Comparison of ENCODE assay signal across 8 mouse cellular contexts in genomic region chr19:61175756-61176324, GRCm38 (mm10). TPM values are rescaled to one million over a fixed set of nuclear protein-coding genes. Genes with fewer than 3 reads are reported as not detected.
A peak's percentile ranks its signal among the peaks of the same experiment; 100 is the strongest.
DNase-seq lines count a peak whose midpoint lies in the region; ATAC-seq and TF ChIP-seq lines count a peak whose summit lies in the region.

Gene Gm7102, minus strand, starts transcription at chr19:61176309.

- WGBS in embryonic facial prominence, embryonic 13.5 days = 36% methylated on average over 39 of the region's 39 CpGs
- WGBS in midbrain, embryonic 14.5 days = 30% methylated on average over 39 of the region's 39 CpGs
- 23% methylated on average over 39 of the region's 39 CpGs for WGBS in lung, adult 2 months

- H3K27me3 ChIP-seq in embryonic facial prominence, embryonic 13.5 days = peaks cover 9% of the 10 kb centered on the region; the same call in 1 of the 2 replicates
- no peaks in the 10 kb centered on the region for H3K27me3 ChIP-seq in midbrain, embryonic 14.5 days (ENCODE audit: control insufficient read depth, insufficient read depth, low read length)

- TF ChIP-seq CTCF in lung, adult 2 months (IDR thresholded peaks at IDR 0.05; ENCODE audit: insufficient read depth, low read length) = no peak

- no peaks in the 10 kb centered on the region for H3K4me1 ChIP-seq in embryonic facial prominence, embryonic 13.5 days
- H3K4me1 ChIP-seq in midbrain, embryonic 14.5 days (ENCODE audit: control insufficient read depth, insufficient read depth, low read length) = no peaks in the 10 kb centered on the region
- no peaks in the 10 kb centered on the region for H3K4me1 ChIP-seq in lung, adult 2 months (ENCODE audit: control insufficient read depth, insufficient read depth, low read length)

- peak within 1 kb of the TSS; percentile 49; the same call in 1 of the 2 replicates for H3K9ac ChIP-seq in embryonic facial prominence, embryonic 13.5 days
- no peak within 1 kb of the TSS for H3K9ac ChIP-seq in midbrain, embryonic 14.5 days (replicated peaks; ENCODE audit: low read length)

- H3K27ac ChIP-seq in embryonic facial prominence, embryonic 13.5 days = no peak within 1 kb of the TSS
- no peak within 1 kb of the TSS for H3K27ac ChIP-seq in midbrain, embryonic 14.5 days (replicated peaks; ENCODE audit: low read depth, low read length)

- ATAC-seq in embryonic facial prominence, embryonic 13.5 days (ENCODE audit: insufficient number of reproducible peaks, insufficient read depth, low FRiP score, low TSS enrichment, low read depth) = no peak
- ATAC-seq in midbrain, embryonic 14.5 days (ENCODE audit: low FRiP score, low TSS enrichment) = no peak

- peaks cover 3% of the 10 kb centered on the region; the same call in 1 of the 2 replicates for H3K9me3 ChIP-seq in embryonic facial prominence, embryonic 13.5 days
- H3K9me3 ChIP-seq in midbrain, embryonic 14.5 days (ENCODE audit: control insufficient read depth, low read length) = no peaks in the 10 kb centered on the region

- TF ChIP-seq POLR2A in lung, adult 2 months (IDR thresholded peaks at IDR 0.05; ENCODE audit: borderline replicate concordance, extremely low read depth, low read depth, low read length) = no peak

- H3K4me3 ChIP-seq in embryonic facial prominence, embryonic 13.5 days = peak within 1 kb of the TSS; percentile 39
- peak within 1 kb of the TSS; percentile 18; the same call in 1 of the 2 replicates for H3K4me3 ChIP-seq in midbrain, embryonic 14.5 days (replicated peaks; ENCODE audit: low read depth, low read length)
- no peak within 1 kb of the TSS for H3K4me3 ChIP-seq in lung, adult 2 months (replicated peaks; ENCODE audit: extremely low read depth, low read depth, low read length)

- no peaks in the 10 kb centered on the region for H3K36me3 ChIP-seq in embryonic facial prominence, embryonic 13.5 days
- H3K36me3 ChIP-seq in midbrain, embryonic 14.5 days (ENCODE audit: control insufficient read depth, insufficient read depth, low read length) = no peaks in the 10 kb centered on the region

- peak within 1 kb of the TSS; percentile 56 for H3K4me2 ChIP-seq in embryonic facial prominence, embryonic 13.5 days
- H3K4me2 ChIP-seq in midbrain, embryonic 14.5 days (ENCODE audit: low read length) = peak within 1 kb of the TSS; percentile 40

- peak; percentile 3 for DNase-seq in kidney, adult 18-20 months
- no peak for DNase-seq in kidney, adult 11 months
- peak; percentile 9 for DNase-seq in kidney, adult 9 months
- no peak for DNase-seq in midbrain, embryonic 14.5 days
- no peak for DNase-seq in cerebellum, adult 9-11 months
- DNase-seq in lung, adult 2 months = no peak
- DNase-seq in cerebellum, postnatal 4 days (ENCODE audit: low spot score in 2 of 2) = no peak

RNA-seq across cellular contexts. Expression of gene Gm7102, which starts in this region (rescaled TPM):
- 0.29 TPM in 1 of 2 replicates, not detected in the other for polyA plus RNA-seq in embryonic facial prominence, embryonic 13.5 days (2015; fragmentation: Nextera tagmentation; extraction: Ambion mirVana)
- polyA plus RNA-seq in midbrain, embryonic 14.5 days (2014; fragmentation: Nextera tagmentation; extraction: Ambion mirVana) = 0.15 TPM in 1 of 2 replicates, not detected in the other
- not detected in 2 replicates for polyA plus RNA-seq in lung, adult 2 months (2012; rRNA removed)

Comparison
In these comparisons a context has a peak if more than half of its experiments do, and no peak if none do; other contexts are left out.
1. DNase-seq: peak in kidney, adult 18-20 months (single experiment) and kidney, adult 9 months (single experiment); none in kidney, adult 11 months (single experiment), midbrain, embryonic 14.5 days (single experiment), cerebellum, adult 9-11 months (single experiment), lung, adult 2 months (single experiment) and cerebellum, postnatal 4 days (0 of 2).